8 mouse cellular contexts compared by ENCODE assay signal in genomic region chr7:80208026-80208642, GRCm38 (mm10). TPM values are rescaled to one million over a fixed set of nuclear protein-coding genes. Genes with fewer than 3 reads are reported as not detected.
DNase-seq lines count a peak whose midpoint lies in the region; ATAC-seq and TF ChIP-seq lines count a peak whose summit lies in the region.

No protein-coding gene starts in this region.

- no peak overlapping the region for H3K4me3 ChIP-seq in embryonic facial prominence, embryonic 15.5 days (replicated peaks)
- H3K4me3 ChIP-seq in small intestine, adult 2 months (ENCODE audit: low read depth, low read length) = peak overlapping the region; percentile 7; the same call in 1 of the 2 replicates

- intact Hi-C loops in heart, postnatal 10 days (cut with DNase I) = no loop called here

- no peak for TF ChIP-seq POLR2A in small intestine, adult 2 months (IDR thresholded peaks at IDR 0.05; ENCODE audit: low read depth, low read length)

- no peak overlapping the region for H3K9ac ChIP-seq in embryonic facial prominence, embryonic 15.5 days

- H3K36me3 ChIP-seq in embryonic facial prominence, embryonic 15.5 days = peaks cover 1% of the 10 kb centered on the region; the same call in 1 of the 2 replicates
- H3K36me3 ChIP-seq in small intestine, adult 2 months (ENCODE audit: control insufficient read depth, insufficient read depth, low read length) = peaks cover 11% of the 10 kb centered on the region

- TF ChIP-seq CTCF in small intestine, adult 2 months (IDR thresholded peaks at IDR 0.05; ENCODE audit: extremely low read depth, insufficient read length, insufficient replicate concordance, low read depth, low read length) = no peak

- peak overlapping the region; percentile 24; the same call in 1 of the 2 replicates for H3K4me2 ChIP-seq in embryonic facial prominence, embryonic 15.5 days (replicated peaks)

- 58% methylated on average over 18 of the region's 18 CpGs for WGBS in embryonic facial prominence, embryonic 15.5 days
- 18% methylated on average over 18 of the region's 18 CpGs for WGBS in small intestine, adult 2 months

- H3K27ac ChIP-seq in embryonic facial prominence, embryonic 15.5 days (replicated peaks) = peak overlapping the region; percentile 89
- H3K27ac ChIP-seq in small intestine, adult 2 months (ENCODE audit: insufficient read depth, low read depth, low read length) = peak overlapping the region; percentile 77

- peaks cover 69% of the 10 kb centered on the region for H3K4me1 ChIP-seq in embryonic facial prominence, embryonic 15.5 days
- peaks cover 60% of the 10 kb centered on the region for H3K4me1 ChIP-seq in small intestine, adult 2 months (ENCODE audit: control insufficient read depth, insufficient read depth, insufficient read length, low read length)

- no peaks in the 10 kb centered on the region for H3K9me3 ChIP-seq in embryonic facial prominence, embryonic 15.5 days (replicated peaks)

- DNase-seq in heart, postnatal 4 days = peak; percentile 29
- no peak for DNase-seq in heart, postnatal 10 days
- peak; percentile 51 to 76 for DNase-seq in kidney, postnatal 25 days
- DNase-seq in thymus, postnatal 4 days = no peak
- DNase-seq in layer of hippocampus, adult 9-11 months = no peak
- no peak for DNase-seq in frontal cortex, postnatal 25 days (ENCODE audit: low spot score in 2 of 2)

- peak; percentile 62 for ATAC-seq in embryonic facial prominence, embryonic 15.5 days (ENCODE audit: insufficient number of reproducible peaks, low FRiP score, low TSS enrichment, low read depth)

- H3K27me3 ChIP-seq in embryonic facial prominence, embryonic 15.5 days = no peaks in the 10 kb centered on the region
- H3K27me3 ChIP-seq in small intestine, adult 2 months (ENCODE audit: control insufficient read depth, insufficient read depth, low read length) = no peaks in the 10 kb centered on the region

RNA-seq across cellular contexts. Expression of gene Sema4b, which starts 21.5 kb away (rescaled TPM):
- 10 to 100 TPM; 14.3 to 16.1 TPM for total RNA-seq in heart, postnatal 4 days (2021)
- 10 to 100 TPM; 14.7 to 16.6 TPM for total RNA-seq in heart, postnatal 10 days (2021)
- polyA plus RNA-seq in embryonic facial prominence, embryonic 15.5 days (2015; fragmentation: Nextera tagmentation; extraction: Ambion mirVana) = 23.0 and 25.2 TPM in 2 replicates
- polyA plus RNA-seq in small intestine, adult 2 months (2012; rRNA removed) = 47.9 and 84.4 TPM in 2 replicates

RNA-seq across cellular contexts. Expression of gene Cib1, which starts 24.5 kb away (rescaled TPM):
- 10 to 100 TPM; 26.2 to 27.7 TPM for total RNA-seq in heart, postnatal 4 days (2021)
- total RNA-seq in heart, postnatal 10 days (2021) = 10 to 100 TPM; 27.8 to 28.1 TPM
- 96.8 and 108 TPM in 2 replicates for polyA plus RNA-seq in embryonic facial prominence, embryonic 15.5 days (2015; fragmentation: Nextera tagmentation; extraction: Ambion mirVana)
- polyA plus RNA-seq in small intestine, adult 2 months (2012; rRNA removed) = 318 and 530 TPM in 2 replicates

RNA-seq across cellular contexts. Expression of gene Gdpgp1, which starts 24.5 kb away (rescaled TPM):
- total RNA-seq in heart, postnatal 4 days (2021) = 1 to 10 TPM; 2.5 to 2.6 TPM
- 1 to 10 TPM; 2.2 to 2.4 TPM for total RNA-seq in heart, postnatal 10 days (2021)
- polyA plus RNA-seq in embryonic facial prominence, embryonic 15.5 days (2015; fragmentation: Nextera tagmentation; extraction: Ambion mirVana) = 4.1 TPM in 2 replicates
- 2.3 and 3.2 TPM in 2 replicates for polyA plus RNA-seq in small intestine, adult 2 months (2012; rRNA removed)

RNA-seq across cellular contexts. Expression of gene Ttll13, which starts 38.0 kb away (rescaled TPM):
- under 1 TPM; 0.47 to 0.86 TPM for total RNA-seq in heart, postnatal 4 days (2021)
- total RNA-seq in heart, postnatal 10 days (2021) = under 1 TPM; 0.45 to 0.74 TPM
- polyA plus RNA-seq in embryonic facial prominence, embryonic 15.5 days (2015; fragmentation: Nextera tagmentation; extraction: Ambion mirVana) = 1.3 and 1.6 TPM in 2 replicates
- 0.05 and 0.08 TPM in 2 replicates for polyA plus RNA-seq in small intestine, adult 2 months (2012; rRNA removed)

RNA-seq across cellular contexts. Expression of gene Ngrn, which starts 52.9 kb away (rescaled TPM):
- total RNA-seq in heart, postnatal 4 days (2021) = 10 to 100 TPM; 23.5 to 24.8 TPM
- total RNA-seq in heart, postnatal 10 days (2021) = 10 to 100 TPM; 24.0 to 27.5 TPM
- polyA plus RNA-seq in embryonic facial prominence, embryonic 15.5 days (2015; fragmentation: Nextera tagmentation; extraction: Ambion mirVana) = 51.2 and 54.9 TPM in 2 replicates
- polyA plus RNA-seq in small intestine, adult 2 months (2012; rRNA removed) = 8.9 and 12.3 TPM in 2 replicates

Comparison
In these comparisons a context has a peak if more than half of its experiments do, and no peak if none do; other contexts are left out.
1. DNase-seq: peak in heart, postnatal 4 days (single experiment) and kidney, postnatal 25 days (2 of 2); none in heart, postnatal 10 days (0 of 2), thymus, postnatal 4 days (single experiment), layer of hippocampus, adult 9-11 months (single experiment) and frontal cortex, postnatal 25 days (0 of 2).